Mouse (Mus musculus) adrenal gland, adult 8-10 months (tissue): Measurements from ENCODE around the gene Fkbp8. TPM values are rescaled to one million over a fixed set of nuclear protein-coding genes. Genes with fewer than 3 reads are reported as not detected.

ENCODE experiments used
- DNase-seq: peaks from one replicate; pipeline ENCODE4 v3.0.0; 2022
- total RNA-seq, 4 experiments: library from RNA; stranded (reverse); gene quantifications; 2 replicates each; pipeline ENCODE4 v1.2.4; 2022

Fkbp8 gene
- total RNA-seq = 100 to 1,000 TPM; 352 to 405 (median 379) TPM

GRCm38 (mm10) chr8:70527512-70528181, at the start of gene Fkbp8, which contains the start of gene Kxd1:
Fkbp8 (plus strand) TSS chr8:70527724.
Kxd1 (minus strand) TSS chr8:70527956.
- DNase-seq = peak; percentile 95

GRCm38 (mm10) chr8:70481908-70482307, 45.6 kb upstream of the Fkbp8 start:
- no peak for DNase-seq

- DNase-seq = no peak
Measured at GRCm38 (mm10) chr8:70482943-70483342, 44.6 kb upstream of the Fkbp8 start.

- DNase-seq = no peak
Measured at GRCm38 (mm10) chr8:70486191-70486681, 41.3 kb upstream of the Fkbp8 start.

GRCm38 (mm10) chr8:70486941-70487520, 40.5 kb upstream of the Fkbp8 start, which contains the start of gene Tmem59l:
Tmem59l (minus strand) TSS chr8:70487358.
- no peak for DNase-seq

GRCm38 (mm10) chr8:70487993-70488796, 39.3 kb upstream of the Fkbp8 start:
- DNase-seq = no peak

- no peak for DNase-seq
Measured at GRCm38 (mm10) chr8:70488931-70489470, 38.5 kb upstream of the Fkbp8 start.

- no peak for DNase-seq
Measured at GRCm38 (mm10) chr8:70489576-70489975, 37.9 kb upstream of the Fkbp8 start.

GRCm38 (mm10) chr8:70490061-70490879, 37.3 kb upstream of the Fkbp8 start:
- DNase-seq = no peak

GRCm38 (mm10) chr8:70490880-70491495, 36.5 kb upstream of the Fkbp8 start:
- DNase-seq = no peak

GRCm38 (mm10) chr8:70492664-70493640, 34.6 kb upstream of the Fkbp8 start, which contains the start of gene Crlf1:
Crlf1 (plus strand) TSS chr8:70493158.
- DNase-seq = no peak

- DNase-seq = no peak
Measured at GRCm38 (mm10) chr8:70493692-70494415, 33.7 kb upstream of the Fkbp8 start.

GRCm38 (mm10) chr8:70494416-70494945, 33.0 kb upstream of the Fkbp8 start:
- DNase-seq = no peak

GRCm38 (mm10) chr8:70495001-70495770, 32.3 kb upstream of the Fkbp8 start:
- DNase-seq = no peak

GRCm38 (mm10) chr8:70495771-70496062, 31.8 kb upstream of the Fkbp8 start:
- no peak for DNase-seq

- DNase-seq = no peak
Measured at GRCm38 (mm10) chr8:70500386-70501301, 26.9 kb upstream of the Fkbp8 start.

- DNase-seq = no peak
Measured at GRCm38 (mm10) chr8:70501820-70502529, 25.5 kb upstream of the Fkbp8 start.
